Mouse (Mus musculus): ENCODE results near the gene Clcn6. TPM values are rescaled to one million over a fixed set of nuclear protein-coding genes. Genes with fewer than 3 reads are reported as not detected.

Gene Clcn6
- polyA plus RNA-seq, 1 experiment: not detected

DNA sequence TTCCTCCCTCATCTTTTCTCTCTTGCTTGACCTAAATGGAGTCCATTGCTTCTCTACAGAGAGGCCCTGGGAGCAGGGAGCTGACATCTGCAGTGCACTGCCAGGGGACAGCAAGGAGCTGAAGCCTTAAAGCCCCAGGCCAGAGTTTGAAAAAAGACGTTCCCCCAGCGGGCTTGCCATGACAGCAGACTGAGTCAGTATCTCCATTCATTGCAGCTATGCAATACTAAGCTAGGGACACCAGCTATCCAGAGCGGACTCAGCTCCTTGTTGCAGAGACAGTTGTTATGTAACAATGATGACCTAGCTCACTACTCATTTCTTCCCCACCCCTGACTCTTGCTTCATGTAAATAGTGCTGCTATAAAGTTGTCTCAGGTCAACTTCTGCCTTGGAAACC is 43.3 kb downstream of the Clcn6 start:
- WGBS: 70% methylated on average over 3 of the region's 3 CpGs
- TF ChIP-seq CTCF (IDR thresholded peaks at IDR 0.05; ENCODE audit: insufficient read depth, low read depth, low read length) (no peak), POLR2A (IDR thresholded peaks at IDR 0.05; ENCODE audit: insufficient read depth, low read depth, low read length) (no peak)
- H3K27ac ChIP-seq (ENCODE audit: insufficient read depth, low read depth, low read length): no peak overlapping the region
- H3K4me3 ChIP-seq (ENCODE audit: insufficient read depth, low read depth, low read length): no peak overlapping the region
- H3K4me1 ChIP-seq (ENCODE audit: control insufficient read depth, insufficient read depth, low read length): peaks cover 17% of the 10 kb centered on the region

DNA sequence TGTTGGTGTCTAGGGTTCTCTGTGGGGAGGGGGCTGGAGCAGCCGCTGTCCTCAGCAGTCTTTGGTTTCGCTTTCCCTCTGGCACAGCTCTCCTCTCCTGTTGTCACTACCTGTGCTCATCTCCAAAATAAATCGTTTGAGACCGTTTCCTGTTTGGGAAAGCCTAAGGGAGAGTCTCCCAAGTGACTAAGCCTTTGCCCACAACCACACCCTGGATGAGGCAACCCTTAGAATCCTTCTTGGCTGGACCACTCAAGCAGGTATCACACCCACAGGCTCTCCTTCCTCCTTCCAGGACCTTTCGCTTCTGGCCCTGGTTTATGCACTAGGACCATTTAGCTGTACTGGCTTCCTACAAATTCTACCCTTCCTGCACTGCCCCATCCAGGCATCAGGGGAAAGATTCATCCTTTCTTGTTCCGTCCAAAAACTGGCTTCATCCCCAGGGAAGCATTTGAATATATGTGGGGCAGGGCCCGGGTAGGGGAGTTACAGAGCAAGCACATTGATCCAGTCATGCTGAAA is 45.0 kb downstream of the Clcn6 start:
- H3K4me3 ChIP-seq (ENCODE audit: insufficient read depth, low read depth, low read length): no peak overlapping the region

GRCm38 (mm10) chr4:147985205-147986132 is 53.2 kb downstream of the Clcn6 start, which contains the start of gene Nppb:
Gene Nppb, plus strand, starts transcription at chr4:147985788.
- TF ChIP-seq POLR2A (IDR thresholded peaks at IDR 0.05; ENCODE audit: insufficient read depth, low read depth, low read length) (no peak), CTCF (IDR thresholded peaks at IDR 0.05; ENCODE audit: insufficient read depth, low read depth, low read length) (no peak)

More for the DNA sequence above, 45.0 kb downstream of the Clcn6 start:
- peaks cover 2% of the 10 kb centered on the region; the same call in 1 of the 2 replicates for H3K4me1 ChIP-seq (ENCODE audit: control insufficient read depth, insufficient read depth, low read length)
- TF ChIP-seq CTCF (IDR thresholded peaks at IDR 0.05; ENCODE audit: insufficient read depth, low read depth, low read length) (no peak), POLR2A (IDR thresholded peaks at IDR 0.05; ENCODE audit: insufficient read depth, low read depth, low read length) (no peak)
- WGBS: 63% methylated on average over 7 of the region's 7 CpGs
- no peak overlapping the region for H3K27ac ChIP-seq (ENCODE audit: insufficient read depth, low read depth, low read length)

GRCm38 (mm10) chr4:147979441-147979860 is 59.2 kb downstream of the Clcn6 start:
- Histone ChIP-seq H3K4me3 (ENCODE audit: insufficient read depth, low read depth, low read length) (no peak overlapping the region), H3K27ac (ENCODE audit: insufficient read depth, low read depth, low read length) (no peak overlapping the region), H3K4me1 (ENCODE audit: control insufficient read depth, insufficient read depth, low read length) (no peaks in the 10 kb centered on the region)
- 33% methylated on average over 7 of the region's 7 CpGs for WGBS
- no peak for TF ChIP-seq CTCF (IDR thresholded peaks at IDR 0.05; ENCODE audit: insufficient read depth, low read depth, low read length)
- TF ChIP-seq POLR2A (IDR thresholded peaks at IDR 0.05; ENCODE audit: insufficient read depth, low read depth, low read length): no peak

More at GRCm38 (mm10) chr4:147985205-147986132, 53.2 kb downstream of the Clcn6 start, which contains the start of gene Nppb:
- no peak within 1 kb of the TSS for H3K4me3 ChIP-seq (ENCODE audit: insufficient read depth, low read depth, low read length)
- no peak within 1 kb of the TSS for H3K27ac ChIP-seq (ENCODE audit: insufficient read depth, low read depth, low read length)
- 41% methylated on average over 20 of the region's 20 CpGs for WGBS
- peaks cover 15% of the 10 kb centered on the region for H3K4me1 ChIP-seq (ENCODE audit: control insufficient read depth, insufficient read depth, low read length)

DNA sequence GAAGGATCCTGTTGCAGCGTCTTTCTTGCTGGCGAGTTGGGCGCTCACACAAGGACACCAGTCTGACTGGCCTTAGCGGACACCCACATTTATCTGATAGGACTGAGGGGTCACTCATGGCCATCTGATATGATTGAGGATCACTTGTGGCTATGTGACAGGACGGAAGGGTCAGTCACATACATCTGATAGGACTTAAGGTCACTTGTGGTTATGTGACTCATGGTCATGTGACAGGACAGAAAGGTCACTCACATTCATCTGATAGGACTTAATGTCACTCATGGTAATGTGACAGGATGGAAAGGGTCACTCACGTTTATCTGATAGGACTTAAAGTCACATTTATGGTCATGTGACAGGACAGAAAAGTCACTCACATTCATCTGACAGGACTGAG is 60.2 kb downstream of the Clcn6 start:
- no peak overlapping the region for H3K4me3 ChIP-seq (ENCODE audit: insufficient read depth, low read depth, low read length)
- no peak for TF ChIP-seq POLR2A (IDR thresholded peaks at IDR 0.05; ENCODE audit: insufficient read depth, low read depth, low read length)
- no peak for TF ChIP-seq CTCF (IDR thresholded peaks at IDR 0.05; ENCODE audit: insufficient read depth, low read depth, low read length)
- no peak overlapping the region for H3K27ac ChIP-seq (ENCODE audit: insufficient read depth, low read depth, low read length)
- 96% methylated on average over 6 of the region's 6 CpGs for WGBS
- no peaks in the 10 kb centered on the region for H3K4me1 ChIP-seq (ENCODE audit: control insufficient read depth, insufficient read depth, low read length)

DNA sequence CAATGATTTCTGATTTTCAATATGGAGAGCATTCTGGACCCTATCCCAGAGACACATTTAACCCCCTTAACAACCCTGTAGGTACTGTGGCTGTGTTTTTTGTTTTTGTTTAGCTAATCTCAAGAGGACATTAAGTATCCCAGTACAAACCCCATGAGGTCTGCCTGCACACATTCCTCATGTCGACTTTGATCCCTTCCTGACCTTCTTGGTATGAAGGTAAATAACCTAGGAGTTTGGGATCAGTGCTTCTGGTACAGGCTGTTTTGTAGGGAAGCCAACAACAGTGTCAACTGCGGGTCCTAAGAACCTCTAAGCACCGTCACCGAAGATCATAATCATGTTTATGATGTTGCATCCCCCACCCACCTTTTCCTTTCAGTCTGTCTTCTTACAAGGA is 60.9 kb downstream of the Clcn6 start:
- WGBS: 86% methylated on average over 4 of the region's 4 CpGs
- no peak overlapping the region for H3K27ac ChIP-seq (ENCODE audit: insufficient read depth, low read depth, low read length)
- no peak overlapping the region for H3K4me3 ChIP-seq (ENCODE audit: insufficient read depth, low read depth, low read length)
- H3K4me1 ChIP-seq (ENCODE audit: control insufficient read depth, insufficient read depth, low read length): no peaks in the 10 kb centered on the region
- no peak for TF ChIP-seq CTCF (IDR thresholded peaks at IDR 0.05; ENCODE audit: insufficient read depth, low read depth, low read length)
- TF ChIP-seq POLR2A (IDR thresholded peaks at IDR 0.05; ENCODE audit: insufficient read depth, low read depth, low read length): no peak

GRCm38 (mm10) chr4:147976237-147976636 is 62.4 kb downstream of the Clcn6 start:
- WGBS: 88% methylated on average over 3 of the region's 3 CpGs

GRCm38 (mm10) chr4:147969337-147969736 is 69.3 kb downstream of the Clcn6 start:
- H3K27ac ChIP-seq (ENCODE audit: insufficient read depth, low read depth, low read length): no peak overlapping the region
- 58% methylated on average over 9 of the region's 9 CpGs for WGBS
- no peak overlapping the region for H3K4me3 ChIP-seq (ENCODE audit: insufficient read depth, low read depth, low read length)
- H3K4me1 ChIP-seq (ENCODE audit: control insufficient read depth, insufficient read depth, low read length): no peaks in the 10 kb centered on the region; the same call in 1 of the 2 replicates
- no peak for TF ChIP-seq POLR2A (IDR thresholded peaks at IDR 0.05; ENCODE audit: insufficient read depth, low read depth, low read length)
- no peak for TF ChIP-seq CTCF (IDR thresholded peaks at IDR 0.05; ENCODE audit: insufficient read depth, low read depth, low read length)

More at GRCm38 (mm10) chr4:147976237-147976636, 62.4 kb downstream of the Clcn6 start:
- Histone ChIP-seq H3K4me3 (ENCODE audit: insufficient read depth, low read depth, low read length) (no peak overlapping the region), H3K27ac (ENCODE audit: insufficient read depth, low read depth, low read length) (no peak overlapping the region), H3K4me1 (ENCODE audit: control insufficient read depth, insufficient read depth, low read length) (no peaks in the 10 kb centered on the region)
- no peak for TF ChIP-seq CTCF (IDR thresholded peaks at IDR 0.05; ENCODE audit: insufficient read depth, low read depth, low read length)
- no peak for TF ChIP-seq POLR2A (IDR thresholded peaks at IDR 0.05; ENCODE audit: insufficient read depth, low read depth, low read length)

DNA sequence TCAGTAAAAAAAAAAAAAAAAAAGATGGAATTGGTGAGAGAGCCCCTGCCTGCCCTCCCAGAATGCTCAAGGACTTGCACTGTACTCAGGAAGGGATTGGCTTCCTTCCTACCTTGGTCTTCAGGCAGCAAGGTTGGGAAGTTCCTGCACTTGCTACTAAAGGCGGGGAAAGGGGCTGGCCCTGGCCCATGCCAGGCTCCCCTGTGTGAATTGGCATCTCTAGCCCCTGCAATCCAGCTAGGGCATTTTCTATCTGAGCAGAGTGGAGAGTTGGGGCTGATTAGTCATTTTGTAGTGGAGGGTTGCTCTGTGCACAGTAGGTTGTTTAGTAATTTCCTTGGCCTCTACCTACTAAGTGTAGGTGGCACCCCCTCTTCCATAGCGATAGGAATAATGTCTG is 69.8 kb downstream of the Clcn6 start:
- Histone ChIP-seq H3K4me3 (ENCODE audit: insufficient read depth, low read depth, low read length) (no peak overlapping the region), H3K4me1 (ENCODE audit: control insufficient read depth, insufficient read depth, low read length) (no peaks in the 10 kb centered on the region; the same call in 1 of the 2 replicates), H3K27ac (ENCODE audit: insufficient read depth, low read depth, low read length) (no peak overlapping the region)
- TF ChIP-seq CTCF (IDR thresholded peaks at IDR 0.05; ENCODE audit: insufficient read depth, low read depth, low read length): no peak
- TF ChIP-seq POLR2A (IDR thresholded peaks at IDR 0.05; ENCODE audit: insufficient read depth, low read depth, low read length): no peak
- WGBS: 70% methylated on average over 2 of the region's 2 CpGs
